Mouse (Mus musculus) activated CD4-positive, CD25-positive, alpha-beta regulatory T cell, adult 4 months (primary cell): ENCODE measurements around the gene Gm11985. TPM values are rescaled to one million over a fixed set of nuclear protein-coding genes. Genes with fewer than 3 reads are reported as not detected.

Experiments used
- ATAC-seq: one replicate; pipeline ENCODE4 v1.8.0; 2017
- polyA plus RNA-seq, 2 experiments: library from polyadenylated mRNA; unstranded; fragments of 100-300 nt; shearing (Covaris generic); gene quantifications; one replicate each; pipeline ENCODE4 v1.2.1; 2017

Gm11985 gene
- polyA plus RNA-seq, 2 experiments from 2014 or later = not detected

GRCm38 (mm10) chr11:7199736-7200392 lies 11.5 kb upstream of the Gm11985 start:
- ATAC-seq = no peak

- no peak for ATAC-seq
These were observed 10.3 kb upstream of the Gm11985 start for GRCm38 (mm10) chr11:7198481-7199256.

GRCm38 (mm10) chr11:7198006-7198405 lies 9.6 kb upstream of the Gm11985 start:
- no peak for ATAC-seq

- no peak for ATAC-seq
These were observed 9.1 kb upstream of the Gm11985 start, which contains the start of gene Igfbp1 for GRCm38 (mm10) chr11:7197491-7197941. TSS of gene Igfbp1 (plus strand) at chr11:7197782.

GRCm38 (mm10) chr11:7195312-7195685 lies 6.9 kb upstream of the Gm11985 start:
- no peak for ATAC-seq

- ATAC-seq = no peak
These were observed 6.3 kb upstream of the Gm11985 start for GRCm38 (mm10) chr11:7194432-7195311.

GRCm38 (mm10) chr11:7193134-7193533 lies 4.8 kb upstream of the Gm11985 start:
- ATAC-seq = no peak

GRCm38 (mm10) chr11:7192710-7193109 lies 4.3 kb upstream of the Gm11985 start:
- no peak for ATAC-seq

GRCm38 (mm10) chr11:7187472-7187871 lies 897 bp downstream of the Gm11985 start:
- ATAC-seq = no peak

GRCm38 (mm10) chr11:7184420-7184819 lies 3.9 kb downstream of the Gm11985 start:
- ATAC-seq = no peak

GRCm38 (mm10) chr11:7182409-7183042 lies 5.8 kb downstream of the Gm11985 start:
- ATAC-seq = no peak

GRCm38 (mm10) chr11:7179276-7179675 lies 9.1 kb downstream of the Gm11985 start:
- ATAC-seq = no peak

GRCm38 (mm10) chr11:7178724-7179123 lies 9.6 kb downstream of the Gm11985 start:
- ATAC-seq = no peak

GRCm38 (mm10) chr11:7173664-7174063 lies 14.7 kb downstream of the Gm11985 start:
- ATAC-seq = no peak

GRCm38 (mm10) chr11:7169645-7170044 lies 18.7 kb downstream of the Gm11985 start:
- no peak for ATAC-seq

GRCm38 (mm10) chr11:7164416-7164815 lies 24.0 kb downstream of the Gm11985 start:
- ATAC-seq = no peak

GRCm38 (mm10) chr11:7161502-7162174 lies 26.7 kb downstream of the Gm11985 start:
- ATAC-seq = peak; percentile 66

- ATAC-seq = no peak
These were observed 27.7 kb downstream of the Gm11985 start for GRCm38 (mm10) chr11:7160637-7161101.

GRCm38 (mm10) chr11:7160146-7160545 lies 28.2 kb downstream of the Gm11985 start:
- ATAC-seq = no peak

- no peak for ATAC-seq
These were observed 30.2 kb downstream of the Gm11985 start for GRCm38 (mm10) chr11:7158196-7158595.

- no peak for ATAC-seq
These were observed 31.9 kb downstream of the Gm11985 start for GRCm38 (mm10) chr11:7156427-7156826.

GRCm38 (mm10) chr11:7153081-7153480 lies 35.3 kb downstream of the Gm11985 start:
- no peak for ATAC-seq
